Mouse (Mus musculus) stomach, embryonic 15.5 days (tissue): ENCODE results near the gene Olfr1251. TPM values are rescaled to one million over a fixed set of nuclear protein-coding genes. Genes with fewer than 3 reads are reported as not detected.
"Not testable (repeated sequence)": the region's sequence is repeated elsewhere in the genome, so short reads cannot be mapped to it uniquely, and the experiment has no call there.

Source experiments
- ATAC-seq: fragments of 200-750 bp; cut with Nextera tagmentation; 2 replicates; pipeline ENCODE4 v1.8.0; 2017; ENCODE audit warnings: low read depth, moderate number of reproducible peaks, moderate TSS enrichment; ENCODE audit not compliant: insufficient read depth, low FRiP score
- H3K27ac ChIP-seq: fragments of 300-500 bp; sonication (generic); 2 replicates; pipeline ENCODE4 v1.5.1; 2015; ENCODE audit warnings: mild to moderate bottlenecking, inconsistent platforms
- H3K27me3 ChIP-seq: fragments of 300-500 bp; sonication (generic); replicated peaks from 2 replicates; pipeline ENCODE4 v1.6.1; 2015; ENCODE audit warnings: inconsistent platforms
- H3K36me3 ChIP-seq: fragments of 300-500 bp; sonication (generic); 2 replicates; pipeline ENCODE4 v1.6.1; 2015; ENCODE audit warnings: inconsistent platforms
- H3K4me1 ChIP-seq: fragments of 300-500 bp; sonication (generic); 2 replicates; pipeline ENCODE4 v1.6.1; 2015; ENCODE audit warnings: inconsistent platforms
- H3K4me2 ChIP-seq: fragments of 300-500 bp; sonication (generic); 2 replicates; pipeline ENCODE4 v1.6.1; 2015; ENCODE audit warnings: mild to moderate bottlenecking, inconsistent platforms
- H3K4me3 ChIP-seq: fragments of 300-500 bp; sonication (generic); replicated peaks from 2 replicates; pipeline ENCODE4 v1.5.1; 2015; ENCODE audit warnings: inconsistent platforms
- H3K9ac ChIP-seq: fragments of 300-500 bp; sonication (generic); 2 replicates; pipeline ENCODE4 v1.6.1; 2015; ENCODE audit warnings: inconsistent platforms
- H3K9me3 ChIP-seq: fragments of 300-500 bp; sonication (generic); 2 replicates; pipeline ENCODE4 v1.6.1; 2016; ENCODE audit warnings: inconsistent platforms
- WGBS: fragments of 180-500 bp; shearing (Covaris S2); methylation state at CpG from one replicate; pipeline ENCODE4 v1.1.7; 2015; 5-methylcytosine and 5-hydroxymethylcytosine counted together
- polyA plus RNA-seq: library from polyadenylated mRNA; unstranded; fragments of >200 nt; fragmentation: Nextera tagmentation; extraction: Ambion mirVana; gene quantifications from 2 replicates; pipeline ENCODE4 v1.2.1, GENCODE M21; 2015

Gene Olfr1251
- not detected in 2 replicates for polyA plus RNA-seq

GRCm38 (mm10) chr2:89671836-89672235, at the start of gene Olfr1251:
TSS of gene Olfr1251 (minus strand) at chr2:89671936.
- Histone ChIP-seq H3K9me3 (no peaks in the 10 kb centered on the region), H3K36me3 (no peaks in the 10 kb centered on the region), H3K4me1 (no peaks in the 10 kb centered on the region), H3K27ac (no peak within 1 kb of the TSS), H3K27me3 (no peaks in the 10 kb centered on the region), H3K4me2 (no peak within 1 kb of the TSS), H3K4me3 (no peak within 1 kb of the TSS), H3K9ac (no peak within 1 kb of the TSS)
- ATAC-seq, result no peak

GRCm38 (mm10) chr2:89691980-89692379, 20.2 kb upstream of the Olfr1251 start:
- H3K36me3 ChIP-seq, result no peaks in the 10 kb centered on the region
- H3K4me1 ChIP-seq, result no peaks in the 10 kb centered on the region
- H3K4me2 ChIP-seq, result no peak overlapping the region
- H3K9me3 ChIP-seq, result no peaks in the 10 kb centered on the region
- no peaks in the 10 kb centered on the region for H3K27me3 ChIP-seq
- WGBS, result 83% methylated on average over 6 of the region's 6 CpGs
- no peak overlapping the region for H3K9ac ChIP-seq
- H3K4me3 ChIP-seq, result no peak overlapping the region
- ATAC-seq, result no peak
- H3K27ac ChIP-seq, result no peak overlapping the region

- no peaks in the 10 kb centered on the region for H3K27me3 ChIP-seq
- no peak within 1 kb of the TSS for H3K4me2 ChIP-seq
- no peaks in the 10 kb centered on the region for H3K9me3 ChIP-seq
- H3K36me3 ChIP-seq, result no peaks in the 10 kb centered on the region
- no peak for ATAC-seq
- no peak within 1 kb of the TSS for H3K9ac ChIP-seq
- no peaks in the 10 kb centered on the region for H3K4me1 ChIP-seq
- no peak within 1 kb of the TSS for H3K4me3 ChIP-seq
- H3K27ac ChIP-seq, result no peak within 1 kb of the TSS
These were observed 10.4 kb downstream of the Olfr1251 start, which contains the start of gene Olfr1250 for GRCm38 (mm10) chr2:89661367-89661766. TSS of gene Olfr1250 (minus strand) at chr2:89661467.

- 78% methylated on average over 2 of the region's 2 CpGs for WGBS
- H3K4me1 ChIP-seq, result no peaks in the 10 kb centered on the region
- ATAC-seq, result no peak
- H3K9ac ChIP-seq, result no peak within 1 kb of the TSS
- no peak within 1 kb of the TSS for H3K4me2 ChIP-seq
- no peaks in the 10 kb centered on the region for H3K36me3 ChIP-seq
- H3K27me3 ChIP-seq, result no peaks in the 10 kb centered on the region
- no peaks in the 10 kb centered on the region for H3K9me3 ChIP-seq
- no peak within 1 kb of the TSS for H3K4me3 ChIP-seq
- H3K27ac ChIP-seq, result no peak within 1 kb of the TSS
These were observed 36.9 kb downstream of the Olfr1251 start, which contains the start of gene Olfr1249 for GRCm38 (mm10) chr2:89634883-89635282. TSS of gene Olfr1249 (minus strand) at chr2:89634983.

GRCm38 (mm10) chr2:89618145-89618544, 53.6 kb downstream of the Olfr1251 start, which contains the start of gene Olfr1248:
TSS of gene Olfr1248 (minus strand) at chr2:89618245.
- H3K4me3 ChIP-seq, H3K27me3 ChIP-seq: not testable (repeated sequence)

More at GRCm38 (mm10) chr2:89618145-89618544, 53.6 kb downstream of the Olfr1251 start, which contains the start of gene Olfr1248:
- not testable (repeated sequence) for H3K4me2 ChIP-seq, ATAC-seq, H3K9ac ChIP-seq, H3K4me1 ChIP-seq, H3K27ac ChIP-seq, H3K36me3 ChIP-seq, H3K9me3 ChIP-seq
- 95% methylated on average over 1 of the region's 1 CpGs for WGBS

Other genes with a start within 250 kb of the Olfr1251 start
- gene Olfr1240, start 228.9 kb downstream of the Olfr1251 start, polyA plus RNA-seq, result not detected in 2 replicates
- not detected in 2 replicates for gene Olfr1241, start 184.8 kb downstream of the Olfr1251 start, polyA plus RNA-seq
- not detected in 2 replicates for gene Olfr1242, start 173.6 kb downstream of the Olfr1251 start, polyA plus RNA-seq
- gene Olfr1243, start 140.4 kb downstream of the Olfr1251 start, polyA plus RNA-seq, result not detected in 2 replicates
- not detected in 2 replicates for gene Olfr1245, start 93.5 kb downstream of the Olfr1251 start, polyA plus RNA-seq
- not detected in 2 replicates for gene Olfr1246, start 78.8 kb downstream of the Olfr1251 start, polyA plus RNA-seq
- gene Olfr1247, start 57.8 kb downstream of the Olfr1251 start, polyA plus RNA-seq, result 0.03 TPM in 1 of 2 replicates, not detected in the other
- not detected in 2 replicates for gene Olfr1248, start 53.7 kb downstream of the Olfr1251 start, polyA plus RNA-seq
- not detected in 2 replicates for gene Olfr1249, start 37.0 kb downstream of the Olfr1251 start, polyA plus RNA-seq
- gene Olfr1250, start 10.5 kb downstream of the Olfr1251 start, polyA plus RNA-seq, result not detected in 2 replicates
- not detected in 2 replicates for gene Olfr1252, start 53.1 kb upstream of the Olfr1251 start, polyA plus RNA-seq
- not detected in 2 replicates for gene Olfr1253, start 85.2 kb upstream of the Olfr1251 start, polyA plus RNA-seq
- not detected in 2 replicates for gene Olfr1254, start 121.7 kb upstream of the Olfr1251 start, polyA plus RNA-seq
- not detected in 2 replicates for gene Olfr1255, start 140.1 kb upstream of the Olfr1251 start, polyA plus RNA-seq
- gene Olfr1256, start 169.6 kb upstream of the Olfr1251 start, polyA plus RNA-seq, result not detected in 2 replicates
- not detected in 2 replicates for gene Olfr48, start 176.3 kb upstream of the Olfr1251 start, polyA plus RNA-seq
- not detected in 2 replicates for gene Olfr1257, start 206.5 kb upstream of the Olfr1251 start, polyA plus RNA-seq